Mouse (Mus musculus): ENCODE measurements around the gene Rps6kc1. TPM values are rescaled to one million over a fixed set of nuclear protein-coding genes. Genes with fewer than 3 reads are reported as not detected.

Gene Rps6kc1
- polyA plus RNA-seq, 1 experiment = not detected

DNA sequence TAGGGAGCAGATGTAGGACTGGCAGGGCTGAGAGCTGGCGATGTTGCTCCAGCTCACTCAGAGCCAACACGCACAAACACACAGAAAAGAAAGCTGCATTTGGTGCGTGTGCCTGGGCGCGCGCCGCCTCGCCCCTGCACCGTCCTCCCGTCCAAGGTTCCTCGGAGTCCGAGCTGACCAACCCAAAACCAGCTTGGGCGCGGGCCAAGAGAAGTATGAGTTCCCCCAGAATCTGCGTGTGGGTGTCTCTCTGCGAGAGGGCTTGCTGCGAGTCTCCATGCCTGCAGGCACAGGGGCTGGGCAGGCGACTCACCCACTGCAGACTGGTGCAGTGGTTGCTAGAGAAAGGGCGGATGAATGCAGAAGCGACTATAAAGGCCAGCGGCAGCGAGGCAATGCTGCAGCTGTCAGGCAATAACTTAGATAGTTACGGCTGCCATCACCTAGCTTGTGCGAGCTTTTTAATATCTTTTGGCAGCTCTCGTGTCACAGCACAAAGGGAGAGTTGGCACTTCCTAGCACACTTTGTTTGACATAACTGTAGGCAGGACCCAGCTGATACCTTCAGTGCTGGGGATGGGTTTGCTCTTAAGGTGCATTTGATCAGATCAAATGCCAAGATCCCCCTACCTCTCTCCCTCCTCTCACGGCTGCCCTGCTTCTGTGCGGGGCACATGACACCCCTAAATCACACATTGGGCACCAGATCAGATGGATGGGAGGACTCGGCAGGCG, 220.9 kb downstream of the Rps6kc1 start:
- 51% methylated on average over 29 of the region's 29 CpGs for WGBS
- no peaks in the 10 kb centered on the region for H3K4me1 ChIP-seq (ENCODE audit: control insufficient read depth, insufficient read depth, low read length)
- no peak overlapping the region for H3K27ac ChIP-seq (ENCODE audit: insufficient read depth, low read depth, low read length)
- TF ChIP-seq POLR2A (IDR thresholded peaks at IDR 0.05; ENCODE audit: insufficient read depth, low read depth, low read length) = no peak
- no peak for TF ChIP-seq CTCF (IDR thresholded peaks at IDR 0.05; ENCODE audit: insufficient read depth, low read depth, low read length)
- H3K4me3 ChIP-seq (ENCODE audit: insufficient read depth, low read depth, low read length) = no peak overlapping the region

DNA sequence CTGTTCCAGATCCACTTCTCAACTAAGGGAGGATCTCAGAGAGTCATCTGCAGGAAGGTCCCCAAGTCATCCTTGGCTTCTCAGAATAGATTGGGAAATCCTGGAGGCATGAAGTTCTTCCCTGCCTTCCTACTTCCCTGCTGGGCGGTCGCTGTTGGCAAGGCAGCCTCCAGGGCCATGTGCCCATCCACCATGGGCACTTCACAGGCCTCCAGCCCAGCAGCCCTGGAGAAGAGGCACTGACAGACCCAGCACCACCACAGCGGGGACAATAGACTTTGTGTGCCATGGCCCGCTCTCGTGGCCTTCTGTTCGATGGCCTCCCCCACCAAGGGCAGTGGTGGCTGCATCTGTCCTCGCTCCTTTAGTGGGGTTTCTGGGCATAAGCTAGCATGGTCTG, 228.5 kb downstream of the Rps6kc1 start:
- no peak for TF ChIP-seq CTCF (IDR thresholded peaks at IDR 0.05; ENCODE audit: insufficient read depth, low read depth, low read length)
- no peak overlapping the region for H3K4me3 ChIP-seq (ENCODE audit: insufficient read depth, low read depth, low read length)
- H3K4me1 ChIP-seq (ENCODE audit: control insufficient read depth, insufficient read depth, low read length) = peaks cover 12% of the 10 kb centered on the region
- no peak overlapping the region for H3K27ac ChIP-seq (ENCODE audit: insufficient read depth, low read depth, low read length)
- WGBS = 69% methylated on average over 7 of the region's 7 CpGs

DNA sequence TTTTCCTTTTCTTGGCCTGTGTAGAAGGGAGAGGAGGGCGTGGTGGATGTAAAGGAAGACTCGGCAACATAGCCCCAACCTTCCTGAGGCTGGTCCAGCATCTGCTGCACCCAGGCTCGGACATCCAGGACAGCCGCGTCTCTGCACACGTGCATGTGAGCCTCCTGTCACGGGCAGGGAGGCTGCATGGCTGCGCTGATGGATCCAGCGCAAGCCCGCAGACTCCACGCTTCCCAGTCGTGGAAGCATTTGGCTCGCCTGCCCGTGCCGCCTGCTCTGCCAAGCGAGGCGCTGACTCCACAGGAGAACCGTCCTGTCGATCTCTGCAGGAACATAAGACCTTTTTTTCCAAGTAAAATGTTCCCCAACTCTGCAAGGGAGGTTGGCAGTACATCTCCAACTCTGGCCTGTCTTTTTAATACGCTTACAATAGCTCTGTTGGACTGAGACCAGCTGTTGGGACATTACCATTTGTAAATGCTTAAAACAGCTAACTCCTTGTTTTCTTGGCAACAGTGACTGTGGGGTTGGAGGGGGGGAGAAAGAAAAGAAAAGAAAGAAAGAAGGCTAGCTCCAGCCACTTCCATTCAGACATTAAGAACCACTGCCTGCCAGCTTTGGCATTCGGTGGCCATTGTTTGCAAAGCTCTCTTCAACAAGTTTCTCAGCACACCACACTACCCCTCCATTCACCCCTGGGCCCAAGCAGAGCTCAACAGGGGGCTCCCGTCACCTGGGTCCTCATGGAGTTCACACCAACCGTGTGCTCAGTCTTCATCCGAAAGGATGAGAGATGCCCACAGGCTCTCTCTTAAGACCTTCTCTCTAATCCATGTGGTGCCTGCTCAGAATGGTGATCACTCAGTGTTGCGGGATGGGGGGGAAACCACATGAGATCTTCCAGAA, 229.3 kb downstream of the Rps6kc1 start:
- 12% methylated on average over 25 of the region's 25 CpGs for WGBS
- H3K4me3 ChIP-seq (ENCODE audit: insufficient read depth, low read depth, low read length) = no peak overlapping the region
- no peak for TF ChIP-seq POLR2A (IDR thresholded peaks at IDR 0.05; ENCODE audit: insufficient read depth, low read depth, low read length)
- no peak for TF ChIP-seq CTCF (IDR thresholded peaks at IDR 0.05; ENCODE audit: insufficient read depth, low read depth, low read length)
- H3K4me1 ChIP-seq (ENCODE audit: control insufficient read depth, insufficient read depth, low read length) = peaks cover 12% of the 10 kb centered on the region
- H3K27ac ChIP-seq (ENCODE audit: insufficient read depth, low read depth, low read length) = no peak overlapping the region

DNA sequence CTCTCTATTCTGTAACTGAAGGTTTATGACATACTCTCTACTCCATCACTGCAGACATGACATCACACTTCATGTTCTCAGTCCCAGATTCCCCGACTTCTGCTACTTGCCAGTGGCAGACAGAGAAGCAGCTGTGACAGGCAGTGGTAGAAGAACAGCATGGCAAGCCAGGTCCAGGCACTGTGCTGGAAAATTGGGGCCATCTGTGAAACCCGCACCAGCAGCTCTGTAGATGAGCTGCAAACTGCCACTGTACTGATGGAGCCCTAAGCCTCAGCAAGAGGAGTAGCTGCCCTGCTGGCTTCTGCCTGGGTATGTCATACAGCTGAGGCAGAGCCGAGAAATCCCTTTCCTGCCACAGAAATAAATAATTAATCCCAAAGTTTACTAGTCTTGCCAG, 236.1 kb downstream of the Rps6kc1 start:
- Histone ChIP-seq H3K27ac (ENCODE audit: insufficient read depth, low read depth, low read length) (no peak overlapping the region), H3K4me3 (ENCODE audit: insufficient read depth, low read depth, low read length) (no peak overlapping the region), H3K4me1 (ENCODE audit: control insufficient read depth, insufficient read depth, low read length) (no peaks in the 10 kb centered on the region; the same call in 1 of the 2 replicates)
- TF ChIP-seq CTCF (IDR thresholded peaks at IDR 0.05; ENCODE audit: insufficient read depth, low read depth, low read length) (no peak), POLR2A (IDR thresholded peaks at IDR 0.05; ENCODE audit: insufficient read depth, low read depth, low read length) (no peak)
- WGBS = 81% methylated on average over 3 of the region's 3 CpGs

DNA sequence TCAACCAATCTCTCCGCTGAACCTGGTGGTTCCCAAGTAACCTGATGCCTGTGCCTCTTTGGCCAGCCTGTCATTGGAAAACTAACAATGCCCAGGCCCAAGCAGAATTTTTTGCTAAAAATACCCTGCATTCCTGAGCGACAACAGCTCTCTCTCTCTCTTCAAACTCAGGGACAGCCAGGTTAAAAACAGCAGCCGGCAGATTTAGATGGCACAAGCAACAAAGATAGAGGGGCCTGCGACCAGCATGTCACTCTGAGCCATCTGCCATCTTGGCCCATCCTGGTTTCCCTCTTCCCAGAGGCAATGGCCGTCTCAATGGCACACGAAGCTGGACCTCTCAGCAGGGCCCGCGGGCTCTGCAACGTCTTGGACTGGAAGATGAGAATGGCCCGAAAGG, 242.5 kb downstream of the Rps6kc1 start:
- Histone ChIP-seq H3K4me3 (ENCODE audit: insufficient read depth, low read depth, low read length) (no peak overlapping the region), H3K4me1 (ENCODE audit: control insufficient read depth, insufficient read depth, low read length) (no peaks in the 10 kb centered on the region), H3K27ac (ENCODE audit: insufficient read depth, low read depth, low read length) (no peak overlapping the region)
- TF ChIP-seq POLR2A (IDR thresholded peaks at IDR 0.05; ENCODE audit: insufficient read depth, low read depth, low read length) (no peak), CTCF (IDR thresholded peaks at IDR 0.05; ENCODE audit: insufficient read depth, low read depth, low read length) (no peak)
- WGBS = 89% methylated on average over 10 of the region's 10 CpGs

DNA sequence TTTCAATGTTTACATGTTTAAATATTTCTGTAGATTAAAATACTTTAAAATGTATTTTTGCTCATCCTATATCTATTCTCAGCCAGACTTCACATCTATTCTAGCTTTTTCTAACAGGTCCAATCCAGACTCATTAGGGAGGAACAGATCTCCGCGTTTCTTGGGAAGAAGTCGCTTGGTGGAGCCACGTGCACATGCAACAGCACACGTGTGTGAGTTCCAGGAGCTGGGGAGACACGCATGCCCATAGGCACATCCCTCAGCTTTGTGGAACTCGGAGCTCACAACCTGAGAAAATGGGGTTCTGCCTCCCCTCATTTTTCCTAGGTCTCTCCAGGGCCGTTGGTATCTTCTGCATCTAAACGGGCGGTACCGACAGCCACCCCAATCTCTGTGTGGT, 243.7 kb downstream of the Rps6kc1 start:
- Histone ChIP-seq H3K27ac (ENCODE audit: insufficient read depth, low read depth, low read length) (no peak overlapping the region), H3K4me3 (ENCODE audit: insufficient read depth, low read depth, low read length) (no peak overlapping the region), H3K4me1 (ENCODE audit: control insufficient read depth, insufficient read depth, low read length) (no peaks in the 10 kb centered on the region)
- TF ChIP-seq POLR2A (IDR thresholded peaks at IDR 0.05; ENCODE audit: insufficient read depth, low read depth, low read length) (no peak), CTCF (IDR thresholded peaks at IDR 0.05; ENCODE audit: insufficient read depth, low read depth, low read length) (no peak)
- WGBS = 97% methylated on average over 11 of the region's 11 CpGs

DNA sequence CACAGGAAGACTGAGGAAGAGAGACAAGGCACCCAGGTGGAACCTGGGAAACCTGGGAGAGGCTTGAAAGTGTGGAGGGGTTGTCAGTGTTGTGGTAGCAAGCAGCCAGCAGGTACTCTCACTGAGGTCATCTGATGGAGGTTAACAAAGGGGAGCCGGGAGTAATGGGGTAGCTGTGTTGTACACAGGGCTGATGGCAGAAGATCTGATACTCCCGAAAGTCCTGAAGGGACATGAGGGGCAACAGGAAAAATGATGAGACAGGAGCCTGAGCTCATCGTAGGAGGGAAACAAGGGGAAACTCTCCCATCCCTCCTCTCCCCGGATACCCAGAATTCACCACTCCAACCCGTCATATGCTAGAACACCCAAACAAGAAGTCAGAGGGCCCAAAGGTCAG, 244.2 kb downstream of the Rps6kc1 start:
- Histone ChIP-seq H3K4me3 (ENCODE audit: insufficient read depth, low read depth, low read length) (no peak overlapping the region), H3K27ac (ENCODE audit: insufficient read depth, low read depth, low read length) (no peak overlapping the region), H3K4me1 (ENCODE audit: control insufficient read depth, insufficient read depth, low read length) (no peaks in the 10 kb centered on the region)
- 96% methylated on average over 5 of the region's 5 CpGs for WGBS
- no peak for TF ChIP-seq POLR2A (IDR thresholded peaks at IDR 0.05; ENCODE audit: insufficient read depth, low read depth, low read length)
- TF ChIP-seq CTCF (IDR thresholded peaks at IDR 0.05; ENCODE audit: insufficient read depth, low read depth, low read length) = no peak

DNA sequence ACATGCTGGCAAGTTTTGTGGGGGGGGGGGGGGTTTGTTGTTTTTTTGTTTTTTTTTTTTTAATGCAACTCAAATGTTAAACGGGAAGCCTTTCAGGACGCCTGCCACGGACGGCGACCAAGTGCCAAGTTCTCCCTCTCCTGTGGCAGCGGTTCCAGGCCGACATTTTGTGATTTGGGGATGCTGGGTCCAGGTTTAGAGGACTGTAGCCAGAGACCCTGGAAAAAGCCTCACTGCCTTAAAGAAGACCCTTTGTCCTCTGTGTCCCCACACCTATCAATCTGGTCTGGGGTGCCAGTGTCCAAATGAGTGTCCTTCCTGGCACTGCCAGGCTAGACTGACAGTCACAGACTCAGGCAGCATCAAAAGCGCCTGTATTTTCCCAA, 246.1 kb downstream of the Rps6kc1 start:
- no peak for TF ChIP-seq POLR2A (IDR thresholded peaks at IDR 0.05; ENCODE audit: insufficient read depth, low read depth, low read length)
- peaks cover 10% of the 10 kb centered on the region; the same call in 1 of the 2 replicates for H3K4me1 ChIP-seq (ENCODE audit: control insufficient read depth, insufficient read depth, low read length)
- no peak overlapping the region for H3K4me3 ChIP-seq (ENCODE audit: insufficient read depth, low read depth, low read length)
- WGBS = 53% methylated on average over 8 of the region's 8 CpGs
- H3K27ac ChIP-seq (ENCODE audit: insufficient read depth, low read depth, low read length) = no peak overlapping the region

DNA sequence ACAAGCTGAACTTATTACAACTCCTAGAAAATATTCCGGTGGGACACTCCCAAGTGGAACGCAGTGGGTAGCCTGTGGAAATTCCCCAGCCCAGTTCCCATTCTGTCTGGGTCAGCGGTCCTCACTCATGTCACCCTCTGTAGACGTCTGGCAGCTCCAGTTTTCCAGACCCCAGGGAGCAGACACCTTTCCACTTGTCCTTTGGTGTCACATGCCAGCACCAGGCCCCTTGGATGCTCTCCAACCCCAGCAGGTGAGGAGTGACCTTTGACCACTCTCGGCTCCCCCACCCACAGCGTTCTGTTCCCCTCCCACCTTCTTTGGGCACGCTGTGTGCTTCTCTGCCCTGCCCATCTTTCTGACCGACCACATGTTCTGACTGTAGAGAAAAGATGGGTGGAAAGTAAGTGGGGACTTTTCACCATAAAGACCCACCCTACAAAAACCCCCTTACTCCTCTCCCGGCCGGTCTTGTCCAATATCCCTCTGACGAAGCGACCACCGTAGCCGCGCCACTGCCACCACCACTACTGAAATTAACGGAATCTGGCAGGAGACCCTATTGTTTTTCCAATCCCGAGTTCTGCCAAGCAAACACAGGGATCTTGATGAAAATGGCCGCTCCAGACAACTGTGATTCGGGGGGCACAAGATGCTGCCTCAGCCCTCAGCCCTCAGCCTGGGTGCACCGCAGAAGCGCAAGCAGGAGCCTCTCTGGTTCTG, 246.6 kb downstream of the Rps6kc1 start:
- H3K4me1 ChIP-seq (ENCODE audit: control insufficient read depth, insufficient read depth, low read length) = peaks cover 10% of the 10 kb centered on the region; the same call in 1 of the 2 replicates
- 59% methylated on average over 21 of the region's 21 CpGs for WGBS
- no peak overlapping the region for H3K27ac ChIP-seq (ENCODE audit: insufficient read depth, low read depth, low read length)
- TF ChIP-seq CTCF (IDR thresholded peaks at IDR 0.05; ENCODE audit: insufficient read depth, low read depth, low read length) (no peak), POLR2A (IDR thresholded peaks at IDR 0.05; ENCODE audit: insufficient read depth, low read depth, low read length) (no peak)
- H3K4me3 ChIP-seq (ENCODE audit: insufficient read depth, low read depth, low read length) = no peak overlapping the region
